Mouse (Mus musculus) embryonic fibroblast, embryonic 13.5 days (primary cell): ENCODE data around the gene Leo1.

Experiments used
- CTCF ChIP-seq: IDR thresholded peaks from 2 replicates; pipeline ENCODE4 v1.5.1; 2011; ENCODE audit warnings: mild to moderate bottlenecking, control low read depth, low read length, moderate library complexity, borderline replicate concordance; ENCODE audit not compliant: insufficient read depth
- POLR2A ChIP-seq: IDR thresholded peaks from 2 replicates; pipeline ENCODE4 v1.6.1; 2011; ENCODE audit warnings: low read depth, mild to moderate bottlenecking, control low read depth, low read length, moderate library complexity

DNA sequence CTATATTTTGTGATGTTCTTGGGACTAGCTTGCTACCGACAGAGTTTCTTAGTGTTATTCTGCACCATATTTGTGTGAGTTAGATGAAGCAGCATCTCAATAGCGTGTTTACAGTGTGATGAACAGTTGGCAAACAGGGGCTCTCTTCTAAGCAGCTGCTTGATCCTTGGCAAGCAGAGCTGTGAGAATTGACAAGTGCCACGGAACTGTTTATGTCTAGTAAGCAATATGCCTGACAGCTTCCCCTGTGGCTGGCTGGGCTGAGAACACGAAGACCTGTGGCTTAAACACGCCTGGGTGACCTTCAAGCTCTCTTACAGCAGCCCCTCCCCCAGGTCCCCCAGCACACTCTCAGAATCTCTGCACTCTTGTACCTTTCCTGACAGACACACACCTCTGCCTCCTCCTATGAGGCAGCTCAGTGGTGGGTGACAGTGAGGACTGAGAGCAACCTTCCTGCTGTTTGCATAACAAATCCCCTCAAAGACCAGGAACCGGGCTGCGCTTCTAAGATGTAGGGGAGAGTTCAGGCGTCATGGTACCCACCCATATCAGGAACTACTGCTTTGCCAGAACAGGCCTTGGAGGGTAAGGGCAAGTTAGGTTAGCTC, 21.8 kb downstream of the Leo1 start:
- no peak for TF ChIP-seq CTCF
- no peak for TF ChIP-seq POLR2A
